Mouse (Mus musculus): ENCODE measurements around the gene Gm42674.

- TF ChIP-seq CTCF (IDR thresholded peaks at IDR 0.05; ENCODE audit: extremely low read depth, insufficient read length, insufficient replicate concordance, low read depth, low read length) (no peak), POLR2A (IDR thresholded peaks at IDR 0.05; ENCODE audit: low read depth, low read length) (no peak)
These were observed 3.5 kb upstream of the Gm42674 start for GRCm38 (mm10) chr3:90598212-90598611.

Measured in small intestine, adult 2 months (tissue).